Mouse (Mus musculus): ENCODE results near the gene Fgfr2. TPM values are rescaled to one million over a fixed set of nuclear protein-coding genes. Genes with fewer than 3 reads are reported as not detected.

The Fgfr2 gene
- polyA plus RNA-seq, 1 experiment from 2014 or later = 86.9 TPM

DNA sequence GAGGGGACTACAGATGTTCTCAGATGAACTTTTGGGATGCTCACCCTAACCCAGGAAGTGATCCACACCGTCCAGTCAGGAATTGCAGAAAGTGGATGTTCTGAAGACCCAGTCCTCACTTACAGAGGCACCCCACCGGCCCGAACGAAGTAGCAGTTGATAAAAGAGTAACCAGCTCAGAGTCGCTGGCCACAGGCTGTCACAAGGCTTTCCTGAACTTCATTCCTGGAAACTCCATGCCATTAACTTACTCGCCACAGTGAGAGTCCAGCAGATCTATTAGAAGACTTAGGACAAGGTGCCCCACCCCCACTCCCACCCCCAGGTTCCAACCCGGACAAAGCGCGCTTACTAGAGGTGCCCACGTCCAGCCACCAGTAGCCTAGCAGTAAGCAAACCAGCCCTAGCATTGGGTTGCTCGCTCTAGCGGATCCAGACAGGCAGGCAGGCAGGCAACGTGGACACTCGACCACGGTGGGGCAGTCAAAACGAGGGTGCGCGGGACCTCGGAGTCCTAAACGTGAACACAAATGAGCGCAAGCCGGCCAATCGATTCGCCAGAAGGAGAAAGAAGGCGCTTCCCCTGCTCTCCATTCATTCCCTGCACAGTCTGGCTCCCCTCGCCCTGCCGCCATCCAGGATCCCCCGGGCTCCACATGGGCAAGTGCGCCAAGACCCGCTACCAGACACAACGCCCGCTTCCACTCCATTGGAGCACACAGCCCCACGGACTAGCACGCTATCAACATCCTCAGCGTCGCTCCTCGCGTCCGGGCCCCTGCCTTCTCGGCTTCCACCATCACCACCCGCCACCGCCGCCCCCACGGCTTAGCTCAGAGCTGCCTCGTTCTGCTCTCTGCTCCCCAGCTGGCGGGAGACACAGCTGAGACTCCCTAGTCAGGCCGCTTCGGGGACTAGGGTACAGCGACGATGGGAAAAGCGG lies 807.7 kb downstream of the Fgfr2 start:
- Histone ChIP-seq H3K4me1 (ENCODE audit: control insufficient read depth, insufficient read depth, low read length) (peaks cover 22% of the 10 kb centered on the region), H3K9me3 (ENCODE audit: control insufficient read depth, low read length) (no peaks in the 10 kb centered on the region), H3K36me3 (ENCODE audit: control insufficient read depth, insufficient read depth, low read length) (no peaks in the 10 kb centered on the region), H3K27me3 (ENCODE audit: control insufficient read depth, insufficient read depth, low read length) (no peaks in the 10 kb centered on the region), H3K27ac (ENCODE audit: low read depth, low read length) (peak overlapping the region; percentile 94), H3K4me3 (ENCODE audit: low read depth, low read length) (peak overlapping the region; percentile 90), H3K9ac (ENCODE audit: low read length) (peak overlapping the region; percentile 91), H3K4me2 (ENCODE audit: low read depth) (peak overlapping the region; percentile 93)
- 1% methylated on average over 45 of the region's 51 CpGs for WGBS
- DNase-seq (ENCODE audit: low spot score) (peak; percentile 90), ATAC-seq (ENCODE audit: insufficient read depth, low FRiP score, low TSS enrichment) (peak; percentile 64)

GRCm38 (mm10) chr7:132312396-132312795 lies 810.8 kb downstream of the Fgfr2 start:
- H3K27ac ChIP-seq (ENCODE audit: low read depth, low read length) = no peak overlapping the region
- H3K27me3 ChIP-seq (ENCODE audit: control insufficient read depth, insufficient read depth, low read length) = no peaks in the 10 kb centered on the region
- DNase-seq (ENCODE audit: low spot score) = no peak
- H3K9me3 ChIP-seq (ENCODE audit: control insufficient read depth, low read length) = no peaks in the 10 kb centered on the region
- no peak overlapping the region for H3K4me2 ChIP-seq (ENCODE audit: low read depth)
- no peak overlapping the region for H3K9ac ChIP-seq (ENCODE audit: low read length)
- H3K4me1 ChIP-seq (ENCODE audit: control insufficient read depth, insufficient read depth, low read length) = peaks cover 13% of the 10 kb centered on the region
- 86% methylated on average over 8 of the region's 8 CpGs for WGBS
- no peaks in the 10 kb centered on the region for H3K36me3 ChIP-seq (ENCODE audit: control insufficient read depth, insufficient read depth, low read length)
- no peak for ATAC-seq (ENCODE audit: insufficient read depth, low FRiP score, low TSS enrichment)
- no peak overlapping the region for H3K4me3 ChIP-seq (ENCODE audit: low read depth, low read length)

GRCm38 (mm10) chr7:132308537-132309191 lies 814.5 kb downstream of the Fgfr2 start:
- no peak for DNase-seq (ENCODE audit: low spot score)

DNA sequence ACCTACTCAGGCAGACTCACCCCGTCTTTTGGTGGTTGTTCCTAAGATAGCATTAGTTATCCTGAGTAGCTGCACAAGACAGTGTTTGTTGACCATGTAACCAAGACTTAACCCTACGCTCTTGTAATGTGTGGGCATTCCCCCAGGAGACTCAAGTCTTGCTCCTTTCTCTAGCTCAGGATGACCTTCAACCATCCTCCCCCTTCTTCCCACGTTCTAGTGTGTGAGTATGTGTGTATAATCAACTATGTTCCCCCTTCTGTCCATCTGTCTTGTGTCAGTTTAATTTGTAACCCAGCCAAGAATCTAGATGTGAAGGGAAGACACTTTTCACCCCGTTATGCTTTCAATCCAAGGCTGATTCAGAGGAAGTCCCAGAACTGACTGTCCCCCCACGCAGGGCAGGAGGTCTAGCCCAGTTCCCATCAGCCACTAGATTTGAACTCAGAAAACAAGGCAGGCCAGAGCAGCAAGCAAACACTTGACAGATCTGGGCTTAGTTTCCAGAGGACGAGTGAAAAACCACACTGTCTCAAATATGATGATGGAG lies 815.4 kb downstream of the Fgfr2 start:
- Histone ChIP-seq H3K27me3 (ENCODE audit: control insufficient read depth, insufficient read depth, low read length) (no peaks in the 10 kb centered on the region), H3K9me3 (ENCODE audit: control insufficient read depth, low read length) (no peaks in the 10 kb centered on the region), H3K4me1 (ENCODE audit: control insufficient read depth, insufficient read depth, low read length) (peaks cover 10% of the 10 kb centered on the region), H3K4me3 (ENCODE audit: low read depth, low read length) (no peak overlapping the region), H3K36me3 (ENCODE audit: control insufficient read depth, insufficient read depth, low read length) (no peaks in the 10 kb centered on the region), H3K4me2 (ENCODE audit: low read depth) (no peak overlapping the region), H3K9ac (ENCODE audit: low read length) (no peak overlapping the region), H3K27ac (ENCODE audit: low read depth, low read length) (no peak overlapping the region)
- DNase-seq (ENCODE audit: low spot score) (no peak), ATAC-seq (ENCODE audit: insufficient read depth, low FRiP score, low TSS enrichment) (no peak)
- 75% methylated on average over 6 of the region's 6 CpGs for WGBS

More at GRCm38 (mm10) chr7:132308537-132309191, 814.5 kb downstream of the Fgfr2 start:
- Histone ChIP-seq H3K9me3 (ENCODE audit: control insufficient read depth, low read length) (no peaks in the 10 kb centered on the region), H3K4me3 (ENCODE audit: low read depth, low read length) (no peak overlapping the region), H3K9ac (ENCODE audit: low read length) (no peak overlapping the region), H3K27me3 (ENCODE audit: control insufficient read depth, insufficient read depth, low read length) (no peaks in the 10 kb centered on the region), H3K36me3 (ENCODE audit: control insufficient read depth, insufficient read depth, low read length) (no peaks in the 10 kb centered on the region), H3K4me2 (ENCODE audit: low read depth) (no peak overlapping the region), H3K4me1 (ENCODE audit: control insufficient read depth, insufficient read depth, low read length) (peaks cover 12% of the 10 kb centered on the region), H3K27ac (ENCODE audit: low read depth, low read length) (no peak overlapping the region)
- no peak for ATAC-seq (ENCODE audit: insufficient read depth, low FRiP score, low TSS enrichment)
- WGBS = 66% methylated on average over 5 of the region's 5 CpGs

DNA sequence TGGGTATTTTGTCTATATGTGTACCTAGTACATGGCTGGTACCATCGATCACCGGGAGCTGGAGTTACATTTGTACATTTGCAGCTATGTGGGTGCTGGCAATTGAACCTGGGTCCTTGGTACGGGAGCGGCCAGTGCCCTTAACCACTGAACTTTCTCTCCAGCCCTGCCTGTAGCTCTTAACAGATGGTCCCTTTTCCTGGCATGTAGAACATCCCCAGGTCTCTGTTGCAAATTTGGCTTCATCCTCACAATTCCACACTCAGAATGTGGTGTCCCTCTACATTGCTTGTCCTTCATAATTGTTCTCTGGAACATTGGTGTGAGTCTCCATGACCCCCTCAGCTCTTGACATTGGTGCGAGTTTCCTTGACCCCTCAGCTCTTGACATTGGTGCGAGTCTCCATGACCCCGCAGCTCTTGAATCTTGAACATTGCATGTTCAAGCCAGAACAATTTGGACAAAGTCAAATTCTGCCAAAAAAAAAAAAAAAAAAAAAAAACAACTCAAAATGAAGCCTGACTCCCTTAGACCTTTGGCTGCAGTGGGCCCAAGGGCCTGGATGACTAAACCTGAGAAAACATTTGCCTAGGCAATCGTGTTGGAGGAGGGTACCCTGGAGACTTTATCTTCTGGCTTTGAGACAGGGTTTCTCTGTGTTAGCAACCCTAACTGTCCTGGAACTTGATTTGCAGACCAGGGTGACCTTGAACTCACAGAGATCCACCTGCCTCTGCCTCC lies 816.3 kb downstream of the Fgfr2 start:
- Histone ChIP-seq H3K9me3 (ENCODE audit: control insufficient read depth, low read length) (no peaks in the 10 kb centered on the region), H3K27me3 (ENCODE audit: control insufficient read depth, insufficient read depth, low read length) (no peaks in the 10 kb centered on the region), H3K27ac (ENCODE audit: low read depth, low read length) (no peak overlapping the region), H3K36me3 (ENCODE audit: control insufficient read depth, insufficient read depth, low read length) (no peaks in the 10 kb centered on the region), H3K4me1 (ENCODE audit: control insufficient read depth, insufficient read depth, low read length) (peaks cover 6% of the 10 kb centered on the region; the same call in 1 of the 2 replicates), H3K4me2 (ENCODE audit: low read depth) (no peak overlapping the region), H3K4me3 (ENCODE audit: low read depth, low read length) (no peak overlapping the region), H3K9ac (ENCODE audit: low read length) (no peak overlapping the region)
- DNase-seq (ENCODE audit: low spot score) (no peak), ATAC-seq (ENCODE audit: insufficient read depth, low FRiP score, low TSS enrichment) (no peak)
- 94% methylated on average over 8 of the region's 8 CpGs for WGBS

- Histone ChIP-seq H3K27me3 (ENCODE audit: control insufficient read depth, insufficient read depth, low read length) (no peaks in the 10 kb centered on the region), H3K9ac (ENCODE audit: low read length) (no peak overlapping the region), H3K9me3 (ENCODE audit: control insufficient read depth, low read length) (no peaks in the 10 kb centered on the region), H3K4me2 (ENCODE audit: low read depth) (no peak overlapping the region), H3K4me3 (ENCODE audit: low read depth, low read length) (no peak overlapping the region), H3K36me3 (ENCODE audit: control insufficient read depth, insufficient read depth, low read length) (no peaks in the 10 kb centered on the region), H3K27ac (ENCODE audit: low read depth, low read length) (no peak overlapping the region), H3K4me1 (ENCODE audit: control insufficient read depth, insufficient read depth, low read length) (peaks cover 6% of the 10 kb centered on the region; the same call in 1 of the 2 replicates)
- ATAC-seq (ENCODE audit: insufficient read depth, low FRiP score, low TSS enrichment) (no peak), DNase-seq (ENCODE audit: low spot score) (no peak)
- WGBS = 86% methylated on average over 5 of the region's 5 CpGs
Measured at GRCm38 (mm10) chr7:132305492-132306375, 817.4 kb downstream of the Fgfr2 start.

- H3K36me3 ChIP-seq (ENCODE audit: control insufficient read depth, insufficient read depth, low read length) = no peaks in the 10 kb centered on the region
- no peak for ATAC-seq (ENCODE audit: insufficient read depth, low FRiP score, low TSS enrichment)
- no peaks in the 10 kb centered on the region for H3K9me3 ChIP-seq (ENCODE audit: control insufficient read depth, low read length)
- 72% methylated on average over 8 of the region's 8 CpGs for WGBS
- H3K4me1 ChIP-seq (ENCODE audit: control insufficient read depth, insufficient read depth, low read length) = peaks cover 6% of the 10 kb centered on the region; the same call in 1 of the 2 replicates
- no peak overlapping the region for H3K4me3 ChIP-seq (ENCODE audit: low read depth, low read length)
- H3K4me2 ChIP-seq (ENCODE audit: low read depth) = no peak overlapping the region
- no peaks in the 10 kb centered on the region for H3K27me3 ChIP-seq (ENCODE audit: control insufficient read depth, insufficient read depth, low read length)
- no peak overlapping the region for H3K27ac ChIP-seq (ENCODE audit: low read depth, low read length)
- no peak overlapping the region for H3K9ac ChIP-seq (ENCODE audit: low read length)
- DNase-seq (ENCODE audit: low spot score) = no peak
Measured at GRCm38 (mm10) chr7:132304424-132305085, 818.6 kb downstream of the Fgfr2 start.
